Mouse (Mus musculus): ENCODE data around the gene Stpg2.
A peak's percentile ranks its signal among the peaks of the same experiment; 100 is the strongest.
"Not testable (repeated sequence)": the region's sequence is repeated elsewhere in the genome, so short reads cannot be mapped to it uniquely, and the experiment has no call there.

The Stpg2 gene

GRCm38 (mm10) chr3:139419142-139419541 lies 213.6 kb downstream of the Stpg2 start:
- no peak for DNase-seq (ENCODE audit: low read depth, low spot score)

GRCm38 (mm10) chr3:139442170-139442569 lies 236.7 kb downstream of the Stpg2 start:
- DNase-seq (ENCODE audit: low read depth, low spot score): no peak

GRCm38 (mm10) chr3:139495939-139496338 lies 290.4 kb downstream of the Stpg2 start:
- no peak for DNase-seq (ENCODE audit: low read depth, low spot score)

GRCm38 (mm10) chr3:139502216-139502615 lies 296.7 kb downstream of the Stpg2 start:
- no peak for DNase-seq (ENCODE audit: low read depth, low spot score)

GRCm38 (mm10) chr3:139509275-139509985 lies 303.9 kb downstream of the Stpg2 start:
- no peak for DNase-seq (ENCODE audit: low read depth, low spot score)

GRCm38 (mm10) chr3:139578496-139578895 lies 373.0 kb downstream of the Stpg2 start:
- no peak for DNase-seq (ENCODE audit: low read depth, low spot score)

GRCm38 (mm10) chr3:139581298-139581697 lies 375.8 kb downstream of the Stpg2 start:
- DNase-seq (ENCODE audit: low read depth, low spot score): no peak

GRCm38 (mm10) chr3:139599508-139599907 lies 394.0 kb downstream of the Stpg2 start:
- DNase-seq (ENCODE audit: low read depth, low spot score): no peak

- DNase-seq (ENCODE audit: low read depth, low spot score): peak; percentile 17
Measured at GRCm38 (mm10) chr3:139608267-139608666, 402.8 kb downstream of the Stpg2 start.

GRCm38 (mm10) chr3:139614641-139615040 lies 409.1 kb downstream of the Stpg2 start:
- peak; percentile 67 for DNase-seq (ENCODE audit: low read depth, low spot score)

GRCm38 (mm10) chr3:139615791-139616190 lies 410.3 kb downstream of the Stpg2 start:
- no peak for DNase-seq (ENCODE audit: low read depth, low spot score)

GRCm38 (mm10) chr3:139637887-139638286 lies 432.4 kb downstream of the Stpg2 start:
- DNase-seq (ENCODE audit: low read depth, low spot score): no peak

GRCm38 (mm10) chr3:139651505-139651904 lies 446.0 kb downstream of the Stpg2 start:
- no peak for DNase-seq (ENCODE audit: low read depth, low spot score)

- DNase-seq (ENCODE audit: low read depth, low spot score): no peak
Measured at GRCm38 (mm10) chr3:139659416-139659815, 453.9 kb downstream of the Stpg2 start.

GRCm38 (mm10) chr3:139662241-139662640 lies 456.7 kb downstream of the Stpg2 start:
- no peak for DNase-seq (ENCODE audit: low read depth, low spot score)

- DNase-seq (ENCODE audit: low read depth, low spot score): no peak
Measured at GRCm38 (mm10) chr3:139663712-139664245, 458.3 kb downstream of the Stpg2 start.

- DNase-seq (ENCODE audit: low read depth, low spot score): no peak
Measured at GRCm38 (mm10) chr3:139665047-139665446, 459.6 kb downstream of the Stpg2 start.

- DNase-seq (ENCODE audit: low read depth, low spot score): no peak
Measured at GRCm38 (mm10) chr3:139676192-139676591, 470.7 kb downstream of the Stpg2 start.

GRCm38 (mm10) chr3:139676723-139677122 lies 471.2 kb downstream of the Stpg2 start:
- no peak for DNase-seq (ENCODE audit: low read depth, low spot score)

- not testable (repeated sequence) for DNase-seq (ENCODE audit: low read depth, low spot score)
Measured at GRCm38 (mm10) chr3:139704238-139704637, 498.7 kb downstream of the Stpg2 start.

- not testable (repeated sequence) for DNase-seq (ENCODE audit: low read depth, low spot score)
Measured at GRCm38 (mm10) chr3:139707396-139707795, 501.9 kb downstream of the Stpg2 start.

GRCm38 (mm10) chr3:139709794-139710193 lies 504.3 kb downstream of the Stpg2 start:
- no peak for DNase-seq (ENCODE audit: low read depth, low spot score)

- no peak for DNase-seq (ENCODE audit: low read depth, low spot score)
Measured at GRCm38 (mm10) chr3:139728751-139729150, 523.3 kb downstream of the Stpg2 start.

Data from ES-CJ7 (cell line).